Mouse (Mus musculus) erythroblast, embryonic 14.5 days (primary cell): ENCODE results near the gene Ces2g.

ENCODE experiments used
- GATA1 ChIP-seq: IDR thresholded peaks from 2 replicates; pipeline ENCODE4 v1.6.1; 2012; ENCODE audit warnings: low read length, inconsistent platforms, mixed read lengths
- TAL1 ChIP-seq: IDR thresholded peaks from 3 replicates; pipeline ENCODE4 v1.6.1; 2012; ENCODE audit warnings: low read length, inconsistent platforms, mixed read lengths

GRCm38 (mm10) chr8:104984126-104984525 lies 22.6 kb downstream of the Ces2g start:
- TF ChIP-seq GATA1 (no peak), TAL1 (peak; percentile 23; the same call in 1 of the 3 replicates)
